Mouse (Mus musculus): ENCODE data around the gene Focad.

Gene Focad

GRCm38 (mm10) chr4:88094062-88094767 is at the start of gene Focad:
TSS of gene Focad (plus strand) at chr4:88094629.
- peak; percentile 96 to 97 for DNase-seq (ENCODE audit: low spot score in 2 of 2)

GRCm38 (mm10) chr4:88045151-88045550 is 49.3 kb upstream of the Focad start:
- no peak for DNase-seq (ENCODE audit: low spot score in 2 of 2)

GRCm38 (mm10) chr4:88046280-88046679 is 48.1 kb upstream of the Focad start:
- DNase-seq (ENCODE audit: low spot score in 2 of 2) = peak in 1 of 2 experiments; percentile 19

GRCm38 (mm10) chr4:88075388-88075787 is 19.0 kb upstream of the Focad start:
- no peak for DNase-seq (ENCODE audit: low spot score in 2 of 2)

GRCm38 (mm10) chr4:88078983-88079382 is 15.4 kb upstream of the Focad start:
- DNase-seq (ENCODE audit: low spot score in 2 of 2) = no peak

- no peak for DNase-seq (ENCODE audit: low spot score in 2 of 2)
These were observed 13.0 kb upstream of the Focad start for GRCm38 (mm10) chr4:88081417-88081816.

- DNase-seq (ENCODE audit: low spot score in 2 of 2) = no peak
These were observed 12.5 kb upstream of the Focad start for GRCm38 (mm10) chr4:88081885-88082284.

GRCm38 (mm10) chr4:88082381-88082780 is 12.0 kb upstream of the Focad start:
- no peak for DNase-seq (ENCODE audit: low spot score in 2 of 2)

GRCm38 (mm10) chr4:88083781-88084180 is 10.6 kb upstream of the Focad start:
- DNase-seq (ENCODE audit: low spot score in 2 of 2) = no peak

GRCm38 (mm10) chr4:88090316-88090715 is 4.1 kb upstream of the Focad start:
- DNase-seq (ENCODE audit: low spot score in 2 of 2) = no peak

GRCm38 (mm10) chr4:88094768-88095420 is 465 bp downstream of the Focad start:
- DNase-seq (ENCODE audit: low spot score in 2 of 2) = no peak

GRCm38 (mm10) chr4:88095693-88096092 is 1.3 kb downstream of the Focad start:
- DNase-seq (ENCODE audit: low spot score in 2 of 2) = no peak

GRCm38 (mm10) chr4:88108585-88108984 is 14.2 kb downstream of the Focad start:
- no peak for DNase-seq (ENCODE audit: low spot score in 2 of 2)

- DNase-seq (ENCODE audit: low spot score in 2 of 2) = no peak
These were observed 22.9 kb downstream of the Focad start for GRCm38 (mm10) chr4:88117331-88117730.

- no peak for DNase-seq (ENCODE audit: low spot score in 2 of 2)
These were observed 23.5 kb downstream of the Focad start for GRCm38 (mm10) chr4:88117942-88118341.

GRCm38 (mm10) chr4:88118750-88119395 is 24.4 kb downstream of the Focad start:
- DNase-seq (ENCODE audit: low spot score in 2 of 2) = no peak

- no peak for DNase-seq (ENCODE audit: low spot score in 2 of 2)
These were observed 25.7 kb downstream of the Focad start for GRCm38 (mm10) chr4:88120091-88120490.

GRCm38 (mm10) chr4:88122472-88122871 is 28.0 kb downstream of the Focad start:
- no peak for DNase-seq (ENCODE audit: low spot score in 2 of 2)

GRCm38 (mm10) chr4:88135936-88136335 is 41.5 kb downstream of the Focad start:
- DNase-seq (ENCODE audit: low spot score in 2 of 2) = no peak

- no peak for DNase-seq (ENCODE audit: low spot score in 2 of 2)
These were observed 42.1 kb downstream of the Focad start for GRCm38 (mm10) chr4:88136528-88136927.

GRCm38 (mm10) chr4:88138366-88138917 is 44.0 kb downstream of the Focad start:
- no peak for DNase-seq (ENCODE audit: low spot score in 2 of 2)

- no peak for DNase-seq (ENCODE audit: low spot score in 2 of 2)
These were observed 55.0 kb downstream of the Focad start for GRCm38 (mm10) chr4:88149462-88149861.
